Mouse (Mus musculus) liver, embryonic 14 days (tissue): ENCODE data around the gene Pald1. TPM values are rescaled to one million over a fixed set of nuclear protein-coding genes. Genes with fewer than 3 reads are reported as not detected.

Source experiments
- polyA plus RNA-seq: library from polyadenylated mRNA; depleted of rRNA; stranded (reverse); fragments of >200 nt; gene quantifications from 2 replicates; pipeline ENCODE4 v1.2.3, GENCODE M21; 2012; rRNA removed

The Pald1 gene
- 3.8 and 4.1 TPM in 2 replicates for polyA plus RNA-seq

DNA sequence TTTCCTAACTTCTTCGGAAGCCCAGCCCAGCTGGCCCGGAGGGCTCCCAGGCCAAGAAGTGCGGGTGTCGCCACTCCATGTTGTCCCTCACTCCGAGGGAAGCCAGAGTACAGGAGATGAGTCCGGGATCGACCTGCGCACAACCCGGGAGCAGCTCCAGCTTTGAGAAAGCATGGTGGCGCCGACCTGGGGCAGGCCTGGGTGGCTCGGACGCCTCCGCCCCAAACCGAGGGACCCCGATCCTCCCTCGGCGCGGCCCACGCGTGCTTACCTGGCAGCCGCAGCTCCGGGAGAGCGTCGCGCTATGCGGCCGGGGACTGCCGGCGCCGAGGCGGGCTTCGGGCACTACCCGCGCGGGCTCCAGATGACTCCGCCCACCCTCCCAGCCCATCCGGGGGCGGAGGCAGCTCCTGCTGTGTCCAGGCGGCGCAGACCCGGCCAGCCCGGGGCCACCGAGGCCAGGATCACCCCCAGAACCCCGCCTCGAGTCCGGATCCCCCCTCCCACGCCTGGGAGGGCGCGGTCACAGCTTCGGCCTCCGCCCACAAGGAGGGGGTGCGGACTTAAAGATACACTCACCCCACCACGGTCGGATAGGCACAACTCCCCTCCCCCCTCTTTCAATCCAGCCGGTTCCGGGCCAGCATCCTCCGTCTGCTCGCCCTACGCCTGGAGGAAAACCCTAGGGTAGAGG lies at the start of gene Pald1:
Pald1 (minus strand) TSS at position 510 of the 694 bp plus-strand sequence.

DNA sequence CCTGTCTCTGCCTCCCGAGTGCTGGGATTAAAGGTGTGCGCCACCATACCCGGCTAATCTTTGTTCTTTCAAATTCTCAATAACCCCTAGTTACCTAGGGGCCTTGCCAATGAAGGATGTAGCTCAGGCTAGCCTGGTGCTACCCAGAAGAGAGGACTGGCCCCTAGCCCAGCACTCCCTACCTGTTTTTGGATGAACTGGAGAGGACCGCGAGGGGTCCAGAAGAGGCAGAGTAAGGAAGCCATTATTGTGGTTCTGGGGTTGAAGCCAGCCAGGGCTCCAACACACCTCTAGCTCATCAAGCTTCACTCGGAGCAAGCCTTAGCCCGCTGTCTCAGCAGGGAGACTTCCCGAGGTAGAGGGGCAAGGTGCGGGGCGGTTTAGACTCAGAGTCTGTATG lies 34.3 kb upstream of the Pald1 start, which contains the start of gene Nodal:
Nodal (plus strand) TSS at position 301 of the 400 bp plus-strand sequence.

DNA sequence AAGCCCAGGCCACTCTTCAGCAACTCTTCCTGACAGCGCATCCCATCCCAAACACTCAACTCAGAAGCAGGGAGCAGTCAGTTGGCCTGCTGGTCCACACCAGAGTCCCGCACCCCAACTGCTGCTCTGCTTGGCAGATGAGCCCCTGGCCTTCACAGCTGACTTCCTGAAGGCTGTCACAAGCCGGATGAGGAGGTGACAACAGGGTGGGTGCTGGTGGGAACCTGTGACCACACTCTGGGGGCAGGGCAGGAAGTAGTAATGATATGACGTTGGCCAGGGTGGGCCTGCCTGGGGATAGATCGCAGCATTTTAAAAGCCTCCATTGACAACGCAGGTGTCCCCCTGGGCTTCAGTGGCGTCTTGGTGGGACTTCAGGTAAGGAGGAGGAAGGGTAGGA lies 85.9 kb downstream of the Pald1 start, which contains the start of gene Prf1:
Prf1 (plus strand) TSS at position 357 of the 400 bp plus-strand sequence.

DNA sequence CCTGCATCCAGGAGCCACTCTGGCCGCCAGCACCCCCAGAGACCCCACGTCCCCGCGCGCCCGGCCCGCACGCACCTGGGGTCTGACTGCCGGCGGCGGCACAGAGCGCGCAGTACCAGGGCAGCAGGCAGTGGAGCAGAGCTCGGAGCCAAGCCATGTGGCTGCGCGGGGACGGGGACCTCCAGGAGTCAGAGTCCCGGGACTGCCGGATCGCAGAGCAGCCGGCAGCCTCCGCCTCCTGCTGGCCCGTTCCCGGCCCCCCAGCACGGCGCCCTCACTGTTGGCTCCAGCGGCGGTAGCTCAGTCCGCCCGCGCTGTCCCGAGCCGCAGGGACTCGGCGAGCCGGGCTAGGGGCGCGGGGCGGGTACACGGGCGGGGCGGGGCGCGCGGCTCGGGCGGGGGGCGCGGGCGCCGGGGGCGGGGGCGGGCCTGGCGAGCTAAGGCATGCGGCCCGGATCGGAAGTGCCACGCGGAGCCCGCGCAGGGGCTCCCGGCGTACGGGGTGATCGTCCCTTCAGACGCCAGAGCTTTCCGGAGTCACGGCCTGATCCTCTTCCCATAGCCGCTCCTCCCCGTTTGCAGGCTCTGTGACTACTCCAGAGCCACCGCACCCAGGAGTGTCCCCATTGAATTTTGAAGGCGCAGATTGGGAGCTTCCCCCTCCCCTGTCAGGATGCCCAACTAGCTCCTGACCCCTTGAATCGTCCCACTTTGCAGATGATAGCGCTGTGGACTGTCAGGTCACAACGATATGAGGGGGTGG lies 110.1 kb downstream of the Pald1 start, which contains the start of gene Adamts14:
Adamts14 (minus strand) TSS at position 358 of the 763 bp plus-strand sequence.

Other genes starting within 250 kb of the Pald1 start
- 9.1 and 11.1 TPM in 2 replicates for gene Sgpl1, start 235.8 kb downstream of the Pald1 start, polyA plus RNA-seq
- not detected in 2 replicates for gene Tbata, start 211.6 kb downstream of the Pald1 start, polyA plus RNA-seq
- 0.25 and 0.32 TPM in 2 replicates for gene Adamts14, start 110.1 kb downstream of the Pald1 start, polyA plus RNA-seq
- gene Prf1, start 85.7 kb downstream of the Pald1 start, polyA plus RNA-seq, result 0.01 TPM in 1 of 2 replicates, not detected in the other
- gene Nodal, start 34.4 kb upstream of the Pald1 start, polyA plus RNA-seq, result 0.36 and 0.53 TPM in 2 replicates
- 18.1 and 22.5 TPM in 2 replicates for gene Eif4ebp2, start 69.1 kb upstream of the Pald1 start, polyA plus RNA-seq
- gene Lrrc20, start 92.3 kb upstream of the Pald1 start, polyA plus RNA-seq, result 6.1 and 6.6 TPM in 2 replicates
- 0.01 TPM in 1 of 2 replicates, not detected in the other for gene Npffr1, start 212.0 kb upstream of the Pald1 start, polyA plus RNA-seq